Comparison of ENCODE assay signal across 8 mouse cellular contexts in the genomic region with DNA sequence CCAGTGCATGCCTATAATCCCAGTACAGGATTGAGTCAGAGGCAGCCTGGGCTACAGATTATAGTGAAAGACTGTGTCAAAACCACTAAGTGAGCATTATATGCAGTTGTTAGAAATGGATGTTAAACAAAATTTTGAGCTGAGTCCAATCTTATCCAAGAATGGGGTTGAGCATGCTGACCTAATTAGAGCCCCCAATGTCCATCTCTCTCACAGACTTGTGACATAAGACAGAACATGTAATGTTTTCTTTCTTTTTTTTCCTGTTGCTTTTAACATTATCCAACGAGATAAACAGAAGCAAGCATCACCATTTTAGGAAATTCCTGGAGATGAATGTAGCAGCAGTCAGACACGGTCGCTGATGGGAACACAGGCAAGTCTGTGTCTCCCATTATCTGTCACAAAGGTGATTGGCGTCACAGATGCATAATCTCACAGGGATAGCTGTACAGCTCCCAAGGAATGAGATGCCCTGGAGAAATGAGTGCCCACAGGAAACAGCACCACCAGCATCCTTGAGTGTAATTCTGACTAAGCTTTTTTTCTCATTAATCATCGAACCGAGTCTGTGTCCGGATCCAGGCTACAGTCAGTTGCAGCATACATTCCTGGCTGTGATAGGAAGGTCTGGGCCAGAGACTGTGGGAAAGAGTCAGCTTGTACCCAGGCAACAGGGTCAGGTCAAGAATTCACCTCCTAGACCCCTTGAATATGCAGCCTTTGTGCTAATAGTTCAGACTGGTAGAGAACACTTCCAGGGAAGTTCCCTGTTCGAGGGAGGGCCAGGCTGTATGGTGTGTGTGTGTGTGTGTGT.
DNase-seq lines count a peak whose midpoint lies in the region; ATAC-seq and TF ChIP-seq lines count a peak whose summit lies in the region.
"Had no signal": no experiment of that assay in that cellular context is flagged by ENCODE, and none has a peak within 500 bp of the region (broad histone marks: within the 10 kb centered on the region; RNA-seq: fewer than 3 reads in every experiment).

No protein-coding gene starts in this region.

- H3K36me3 ChIP-seq in lung, embryonic 14.5 days (ENCODE audit: insufficient read depth), result no peaks in the 10 kb centered on the region
- H3K36me3 ChIP-seq in hindbrain, postnatal 0 days (ENCODE audit: insufficient read depth, low read length), result no peaks in the 10 kb centered on the region
- H3K36me3 ChIP-seq: limb, embryonic 12.5 days had no signal

- no peak overlapping the region for H3K4me2 ChIP-seq in lung, embryonic 14.5 days
- H3K4me2 ChIP-seq in hindbrain, postnatal 0 days (ENCODE audit: low read depth, low read length), result no peak overlapping the region
- H3K4me2 ChIP-seq: limb, embryonic 12.5 days had no signal

- no peak for TF ChIP-seq CTCF in lung, embryonic 14.5 days (IDR thresholded peaks at IDR 0.05; ENCODE audit: low read depth)
- TF ChIP-seq CTCF in hindbrain, postnatal 0 days (IDR thresholded peaks at IDR 0.05; ENCODE audit: low read depth), result no peak

- H3K4me3 ChIP-seq in lung, embryonic 14.5 days (ENCODE audit: low read depth, low read length), result no peak overlapping the region
- no peak overlapping the region for H3K4me3 ChIP-seq in hindbrain, postnatal 0 days (ENCODE audit: low read length)
- H3K4me3 ChIP-seq: limb, embryonic 12.5 days had no signal

- 25% methylated on average over 8 of the region's 8 CpGs for WGBS in lung, embryonic 14.5 days
- 25% methylated on average over 8 of the region's 8 CpGs for WGBS in hindbrain, postnatal 0 days

- H3K4me1 ChIP-seq in lung, embryonic 14.5 days (ENCODE audit: insufficient read depth), result peaks cover 4% of the 10 kb centered on the region
- no peaks in the 10 kb centered on the region; the same call in 1 of the 2 replicates for H3K4me1 ChIP-seq in hindbrain, postnatal 0 days (ENCODE audit: insufficient read depth, low read length)
- H3K4me1 ChIP-seq: limb, embryonic 12.5 days had no signal

- H3K9ac ChIP-seq in lung, embryonic 14.5 days, result no peak overlapping the region
- H3K9ac ChIP-seq in hindbrain, postnatal 0 days (replicated peaks; ENCODE audit: low read length), result no peak overlapping the region
- H3K9ac ChIP-seq: limb, embryonic 12.5 days had no signal

- peak; percentile 64 for DNase-seq in lung, embryonic 14.5 days
- DNase-seq in lung, postnatal 25 days (ENCODE audit: low spot score), result no peak
- DNase-seq in embryo, embryonic 10.5 days (ENCODE audit: low spot score), result peak; percentile 81
- DNase-seq in hindbrain, postnatal 0 days (ENCODE audit: low spot score), result peak; percentile 20
- DNase-seq in mesoderm, embryonic 11.5 days (ENCODE audit: low read depth, low spot score), result peak; percentile 72
- no peak for DNase-seq in c-Kit-positive CD71-positive TER-119-positive erythroid progenitor cells, embryonic 14.5 days (ENCODE audit: low spot score)

- H3K27me3 ChIP-seq in lung, embryonic 14.5 days (ENCODE audit: insufficient read depth, low read length), result no peaks in the 10 kb centered on the region
- no peaks in the 10 kb centered on the region for H3K27me3 ChIP-seq in hindbrain, postnatal 0 days (ENCODE audit: insufficient read depth, low read length)
- H3K27me3 ChIP-seq: limb, embryonic 12.5 days had no signal

- no peaks in the 10 kb centered on the region for H3K9me3 ChIP-seq in lung, embryonic 14.5 days (ENCODE audit: low read depth, low read length)
- no peaks in the 10 kb centered on the region for H3K9me3 ChIP-seq in hindbrain, postnatal 0 days (ENCODE audit: low read length)
- H3K9me3 ChIP-seq: limb, embryonic 12.5 days had no signal

- ATAC-seq in lung, embryonic 14.5 days (ENCODE audit: insufficient read depth), result peak; percentile 65; the same call in 1 of the 2 replicates
- ATAC-seq in hindbrain, postnatal 0 days, result 0 out of 2 replicates have a peak, but pooled peaks have one; percentile 32
- no peak for ATAC-seq in cerebellum, adult (ENCODE audit: insufficient number of reproducible peaks, low FRiP score, low TSS enrichment)

- no peak overlapping the region; the same call in 1 of the 2 replicates for H3K27ac ChIP-seq in lung, embryonic 14.5 days (ENCODE audit: low read depth)
- no peak overlapping the region for H3K27ac ChIP-seq in hindbrain, postnatal 0 days
- H3K27ac ChIP-seq: limb, embryonic 12.5 days had no signal

Comparison
In these comparisons a context has a peak if more than half of its experiments do, and no peak if none do; other contexts are left out.
1. DNase-seq: peak in lung, embryonic 14.5 days (single experiment), embryo, embryonic 10.5 days (single experiment), hindbrain, postnatal 0 days (single experiment) and mesoderm, embryonic 11.5 days (single experiment); none in lung, postnatal 25 days (single experiment) and c-Kit-positive CD71-positive TER-119-positive erythroid progenitor cells, embryonic 14.5 days (single experiment).